Mouse (Mus musculus): Measurements from ENCODE around the gene Nrtn. TPM values are rescaled to one million over a fixed set of nuclear protein-coding genes. Genes with fewer than 3 reads are reported as not detected.

Gene Nrtn
- polyA plus RNA-seq, 2 experiments, result 24.1 to 31.9 TPM

GRCm38 (mm10) chr17:56756703-56757399, 479 bp downstream of the Nrtn start:
- no peaks in the 10 kb centered on the region for H3K36me3 ChIP-seq (ENCODE audit: control insufficient read depth, insufficient read depth, low read length)
- 0 out of 2 replicates have a peak, but pooled peaks have one; percentile 3 for ATAC-seq (ENCODE audit: low FRiP score, low read depth)
- no peak overlapping the region for H3K27ac ChIP-seq (replicated peaks; ENCODE audit: low read depth, low read length)
- H3K4me2 ChIP-seq (replicated peaks; ENCODE audit: low read depth, low read length, severe bottlenecking), result peak overlapping the region; percentile 67
- under 1% methylated on average over 51 of the region's 51 CpGs for WGBS
- peak overlapping the region; percentile 44 for H3K4me3 ChIP-seq (replicated peaks; ENCODE audit: low read length)
- peak overlapping the region; percentile 47 for H3K9ac ChIP-seq (ENCODE audit: low read depth, low read length, severe bottlenecking)
- H3K4me1 ChIP-seq (ENCODE audit: control insufficient read depth, insufficient read depth, low read length), result peaks cover 16% of the 10 kb centered on the region
- H3K9me3 ChIP-seq (ENCODE audit: control insufficient read depth, low read length), result no peaks in the 10 kb centered on the region
- no peak for TF ChIP-seq POLR2A (IDR thresholded peaks at IDR 0.05; ENCODE audit: borderline replicate concordance, extremely low read depth, insufficient read depth, insufficient read length)
- no peak for DNase-seq (ENCODE audit: low spot score)
- H3K27me3 ChIP-seq (ENCODE audit: control insufficient read depth, insufficient read depth, low read length), result peaks cover 45% of the 10 kb centered on the region

GRCm38 (mm10) chr17:56754271-56755185, 2.8 kb downstream of the Nrtn start:
- ATAC-seq (ENCODE audit: low FRiP score, low read depth) (no peak), DNase-seq (ENCODE audit: low spot score) (no peak)
- no peaks in the 10 kb centered on the region for H3K9me3 ChIP-seq (ENCODE audit: control insufficient read depth, low read length)
- H3K27ac ChIP-seq (replicated peaks; ENCODE audit: low read depth, low read length), result no peak overlapping the region
- H3K4me3 ChIP-seq (replicated peaks; ENCODE audit: low read length), result peak overlapping the region; percentile 2; the same call in 1 of the 2 replicates
- H3K36me3 ChIP-seq (ENCODE audit: control insufficient read depth, insufficient read depth, low read length), result no peaks in the 10 kb centered on the region
- peak overlapping the region; percentile 1; the same call in 1 of the 2 replicates for H3K4me2 ChIP-seq (replicated peaks; ENCODE audit: low read depth, low read length, severe bottlenecking)
- 9% methylated on average over 35 of the region's 36 CpGs for WGBS
- TF ChIP-seq POLR2A (IDR thresholded peaks at IDR 0.05; ENCODE audit: borderline replicate concordance, extremely low read depth, insufficient read depth, insufficient read length), result no peak
- no peak overlapping the region for H3K9ac ChIP-seq (ENCODE audit: low read depth, low read length, severe bottlenecking)
- H3K27me3 ChIP-seq (ENCODE audit: control insufficient read depth, insufficient read depth, low read length), result peaks cover 56% of the 10 kb centered on the region
- peaks cover 16% of the 10 kb centered on the region for H3K4me1 ChIP-seq (ENCODE audit: control insufficient read depth, insufficient read depth, low read length)

GRCm38 (mm10) chr17:56753452-56753851, 3.9 kb downstream of the Nrtn start:
- Histone ChIP-seq H3K27me3 (ENCODE audit: control insufficient read depth, insufficient read depth, low read length) (peaks cover 56% of the 10 kb centered on the region), H3K4me3 (replicated peaks; ENCODE audit: low read length) (no peak overlapping the region; the same call in 1 of the 2 replicates), H3K4me1 (ENCODE audit: control insufficient read depth, insufficient read depth, low read length) (peaks cover 16% of the 10 kb centered on the region), H3K36me3 (ENCODE audit: control insufficient read depth, insufficient read depth, low read length) (no peaks in the 10 kb centered on the region), H3K27ac (replicated peaks; ENCODE audit: low read depth, low read length) (no peak overlapping the region), H3K9me3 (ENCODE audit: control insufficient read depth, low read length) (no peaks in the 10 kb centered on the region), H3K9ac (ENCODE audit: low read depth, low read length, severe bottlenecking) (no peak overlapping the region), H3K4me2 (replicated peaks; ENCODE audit: low read depth, low read length, severe bottlenecking) (no peak overlapping the region)
- no peak for ATAC-seq (ENCODE audit: low FRiP score, low read depth)
- DNase-seq (ENCODE audit: low spot score), result no peak
- 31% methylated on average over 15 of the region's 15 CpGs for WGBS
- TF ChIP-seq POLR2A (IDR thresholded peaks at IDR 0.05; ENCODE audit: borderline replicate concordance, extremely low read depth, insufficient read depth, insufficient read length), result no peak

GRCm38 (mm10) chr17:56751404-56752072, 5.8 kb downstream of the Nrtn start:
- H3K27me3 ChIP-seq (ENCODE audit: control insufficient read depth, insufficient read depth, low read length), result peaks cover 56% of the 10 kb centered on the region
- H3K27ac ChIP-seq (replicated peaks; ENCODE audit: low read depth, low read length), result no peak overlapping the region
- peak; percentile 54; the same call in 1 of the 2 replicates for ATAC-seq (ENCODE audit: low FRiP score, low read depth)
- peak overlapping the region; percentile 38 for H3K4me2 ChIP-seq (replicated peaks; ENCODE audit: low read depth, low read length, severe bottlenecking)
- H3K4me1 ChIP-seq (ENCODE audit: control insufficient read depth, insufficient read depth, low read length), result peaks cover 10% of the 10 kb centered on the region
- H3K36me3 ChIP-seq (ENCODE audit: control insufficient read depth, insufficient read depth, low read length), result no peaks in the 10 kb centered on the region
- TF ChIP-seq POLR2A (IDR thresholded peaks at IDR 0.05; ENCODE audit: borderline replicate concordance, extremely low read depth, insufficient read depth, insufficient read length), result 0 out of 2 replicates have a peak, but pooled peaks have one; percentile 12
- no peaks in the 10 kb centered on the region for H3K9me3 ChIP-seq (ENCODE audit: control insufficient read depth, low read length)
- peak; percentile 62 for DNase-seq (ENCODE audit: low spot score)
- peak overlapping the region; percentile 34; the same call in 1 of the 2 replicates for H3K9ac ChIP-seq (ENCODE audit: low read depth, low read length, severe bottlenecking)
- WGBS, result 24% methylated on average over 65 of the region's 71 CpGs
- H3K4me3 ChIP-seq (replicated peaks; ENCODE audit: low read length), result peak overlapping the region; percentile 20

GRCm38 (mm10) chr17:56744173-56744572, 13.2 kb downstream of the Nrtn start:
- 52% methylated on average over 5 of the region's 5 CpGs for WGBS
- Histone ChIP-seq H3K9me3 (ENCODE audit: control insufficient read depth, low read length) (no peaks in the 10 kb centered on the region), H3K36me3 (ENCODE audit: control insufficient read depth, insufficient read depth, low read length) (no peaks in the 10 kb centered on the region), H3K4me1 (ENCODE audit: control insufficient read depth, insufficient read depth, low read length) (no peaks in the 10 kb centered on the region), H3K4me2 (replicated peaks; ENCODE audit: low read depth, low read length, severe bottlenecking) (no peak overlapping the region), H3K9ac (ENCODE audit: low read depth, low read length, severe bottlenecking) (no peak overlapping the region), H3K27me3 (ENCODE audit: control insufficient read depth, insufficient read depth, low read length) (no peaks in the 10 kb centered on the region), H3K27ac (replicated peaks; ENCODE audit: low read depth, low read length) (no peak overlapping the region), H3K4me3 (replicated peaks; ENCODE audit: low read length) (no peak overlapping the region)
- DNase-seq (ENCODE audit: low spot score), result no peak
- ATAC-seq (ENCODE audit: low FRiP score, low read depth), result no peak
- no peak for TF ChIP-seq POLR2A (IDR thresholded peaks at IDR 0.05; ENCODE audit: borderline replicate concordance, extremely low read depth, insufficient read depth, insufficient read length)

All from limb, embryonic 14.5 days (tissue).